Mouse (Mus musculus) midbrain, postnatal 0 days (tissue): ENCODE data around the gene Foxp1. TPM values are rescaled to one million over a fixed set of nuclear protein-coding genes. Genes with fewer than 3 reads are reported as not detected.

Experiments
- ATAC-seq: fragments of 200-750 bp; cut with Nextera tagmentation; 2 replicates; pipeline ENCODE4 v1.8.0; 2017; ENCODE audit warnings: moderate number of reproducible peaks, mild to moderate bottlenecking, moderate TSS enrichment, moderate library complexity; ENCODE audit not compliant: low FRiP score
- DNase-seq: peaks from one replicate; pipeline ENCODE4 v3.0.0-alpha.2; 2015; ENCODE audit warnings: low spot score
- H3K27ac ChIP-seq: fragments of 300-500 bp; sonication (generic); 2 replicates; pipeline ENCODE4 v1.5.1; 2014; ENCODE audit warnings: low read depth, mild to moderate bottlenecking, low read length, mixed read lengths
- H3K27me3 ChIP-seq: fragments of 300-500 bp; sonication (generic); 2 replicates; pipeline ENCODE4 v1.6.1; 2014; ENCODE audit warnings: low read length, control low read depth, mixed read lengths; ENCODE audit not compliant: insufficient read depth
- H3K36me3 ChIP-seq: fragments of 300-500 bp; sonication (generic); 2 replicates; pipeline ENCODE4 v1.6.1; 2014; ENCODE audit warnings: low read length, control low read depth, mixed read lengths; ENCODE audit not compliant: insufficient read depth
- H3K4me1 ChIP-seq: fragments of 300-500 bp; sonication (generic); 2 replicates; pipeline ENCODE4 v1.6.1; 2014; ENCODE audit warnings: mild to moderate bottlenecking, control low read depth, antibody characterized with exemption, low read length, mixed read lengths; ENCODE audit not compliant: insufficient read depth
- H3K4me2 ChIP-seq: fragments of 300-500 bp; sonication (generic); 2 replicates; pipeline ENCODE4 v1.6.1; 2014; ENCODE audit warnings: low read depth, mild to moderate bottlenecking, low read length, mixed read lengths; ENCODE audit not compliant: poor library complexity, severe bottlenecking
- H3K4me3 ChIP-seq: fragments of 300-500 bp; sonication (generic); 2 replicates; pipeline ENCODE4 v1.5.1; 2014; ENCODE audit warnings: low read depth, mild to moderate bottlenecking, low read length, moderate library complexity
- H3K9ac ChIP-seq: fragments of 300-500 bp; sonication (generic); replicated peaks from 2 replicates; pipeline ENCODE4 v1.6.1; 2014; ENCODE audit warnings: mild to moderate bottlenecking, low read length, moderate library complexity, mixed read lengths; ENCODE audit not compliant: poor library complexity, severe bottlenecking
- H3K9me3 ChIP-seq: fragments of 300-500 bp; sonication (generic); 2 replicates; pipeline ENCODE4 v1.6.1; 2016; ENCODE audit warnings: low read length, control low read depth
- CTCF ChIP-seq: IDR thresholded peaks from 2 replicates; pipeline ENCODE4 v1.5.1; 2016; ENCODE audit warnings: antibody characterized with exemption, mild to moderate bottlenecking
- WGBS: fragments of 180-500 bp; shearing (Covaris S2); extraction: QIAGEN DNeasy Blood & Tissue Kit; methylation state at CpG from one replicate; pipeline ENCODE4 v1.1.7; 2014; 5-methylcytosine and 5-hydroxymethylcytosine counted together
- polyA plus RNA-seq: library from polyadenylated mRNA; unstranded; fragments of >200 nt; fragmentation: Nextera tagmentation; extraction: Ambion mirVana; gene quantifications from 2 replicates; pipeline ENCODE4 v1.2.1, GENCODE M21; 2015
- total RNA-seq: library from RNA; depleted of rRNA; stranded (reverse); fragments of >200 nt; gene quantifications from 2 replicates; pipeline ENCODE4 v1.2.3, GENCODE M21; 2014

The Foxp1 gene
- total and polyA plus RNA-seq, 2 experiments from 2014 or later: 71.1 to 74.3 TPM

DNA sequence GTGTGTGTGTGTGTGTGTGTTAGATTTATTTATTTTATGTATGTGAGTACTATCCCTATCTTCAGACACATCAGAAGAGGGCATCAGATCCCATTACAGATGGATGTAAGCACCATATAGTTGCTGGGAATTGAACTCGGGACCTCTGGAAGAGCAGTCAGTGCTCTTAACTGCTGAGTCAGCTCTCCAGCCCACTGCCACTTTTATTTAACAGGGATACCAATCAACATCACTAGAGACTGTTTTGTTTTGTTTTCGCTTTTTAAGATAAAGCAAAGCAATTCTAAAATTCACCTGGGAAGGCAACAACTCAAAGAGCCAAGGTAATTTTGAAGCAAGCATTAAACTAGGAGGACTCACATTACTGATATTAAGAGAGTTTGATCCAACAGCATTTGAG lies 23.9 kb upstream of the Foxp1 start:
- Histone ChIP-seq H3K9me3 (no peaks in the 10 kb centered on the region), H3K36me3 (no peaks in the 10 kb centered on the region), H3K9ac (no peak overlapping the region), H3K4me1 (no peaks in the 10 kb centered on the region), H3K27me3 (no peaks in the 10 kb centered on the region), H3K4me2 (no peak overlapping the region), H3K27ac (no peak overlapping the region), H3K4me3 (no peak overlapping the region)
- 98% methylated on average over 2 of the region's 2 CpGs for WGBS
- TF ChIP-seq CTCF: no peak
- no peak for DNase-seq
- ATAC-seq: no peak

DNA sequence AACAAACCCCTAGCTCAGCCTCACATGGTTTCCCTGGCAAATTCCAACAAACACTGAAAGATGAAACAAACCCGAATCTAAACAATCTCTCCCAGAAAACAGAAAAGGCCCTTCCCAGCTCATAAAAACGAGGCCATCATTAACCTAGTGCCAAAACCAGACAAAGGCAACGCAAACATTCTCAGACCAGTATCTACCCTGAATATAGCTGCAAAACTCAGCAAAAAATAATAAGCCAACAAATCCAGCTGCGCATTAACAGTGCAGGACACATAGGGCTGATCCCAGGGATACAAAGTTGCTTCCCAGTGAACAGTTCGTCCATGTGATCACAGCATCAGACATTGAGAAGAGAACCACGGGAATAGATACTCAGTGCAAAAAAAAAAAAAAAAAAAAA lies 22.9 kb upstream of the Foxp1 start:
- Histone ChIP-seq H3K9me3 (no peaks in the 10 kb centered on the region), H3K4me2 (no peak overlapping the region), H3K27me3 (no peaks in the 10 kb centered on the region), H3K4me3 (no peak overlapping the region), H3K9ac (no peak overlapping the region), H3K27ac (no peak overlapping the region), H3K36me3 (no peaks in the 10 kb centered on the region), H3K4me1 (no peaks in the 10 kb centered on the region)
- DNase-seq (no peak), ATAC-seq (no peak)
- WGBS: 76% methylated on average over 6 of the region's 6 CpGs
- no peak for TF ChIP-seq CTCF

DNA sequence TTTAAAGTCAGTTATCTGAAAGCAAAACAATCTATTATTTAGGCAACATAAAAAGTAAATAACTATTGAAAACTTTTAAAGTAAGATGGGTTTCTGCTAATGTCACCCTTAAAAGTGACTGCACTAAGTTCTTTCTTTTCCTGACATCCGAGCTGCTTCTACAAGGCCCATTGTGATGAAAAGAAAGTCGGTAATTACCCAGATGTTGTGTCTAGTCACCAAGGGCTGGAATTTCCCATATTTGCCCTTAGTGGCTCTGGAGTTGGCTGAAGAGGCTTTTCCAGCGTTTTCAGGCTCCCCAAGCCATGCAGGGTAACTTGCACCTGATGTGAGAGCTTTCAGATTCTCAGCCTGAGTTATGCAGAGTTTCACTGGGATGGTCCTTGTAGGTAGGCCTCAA lies 18.6 kb upstream of the Foxp1 start:
- H3K4me2 ChIP-seq: no peak overlapping the region
- DNase-seq (no peak), ATAC-seq (no peak)
- H3K27ac ChIP-seq: no peak overlapping the region
- no peaks in the 10 kb centered on the region for H3K36me3 ChIP-seq
- WGBS: 59% methylated on average over 3 of the region's 3 CpGs
- no peaks in the 10 kb centered on the region for H3K27me3 ChIP-seq
- no peak for TF ChIP-seq CTCF
- no peaks in the 10 kb centered on the region for H3K9me3 ChIP-seq
- no peak overlapping the region for H3K4me3 ChIP-seq
- H3K9ac ChIP-seq: no peak overlapping the region
- no peaks in the 10 kb centered on the region for H3K4me1 ChIP-seq

DNA sequence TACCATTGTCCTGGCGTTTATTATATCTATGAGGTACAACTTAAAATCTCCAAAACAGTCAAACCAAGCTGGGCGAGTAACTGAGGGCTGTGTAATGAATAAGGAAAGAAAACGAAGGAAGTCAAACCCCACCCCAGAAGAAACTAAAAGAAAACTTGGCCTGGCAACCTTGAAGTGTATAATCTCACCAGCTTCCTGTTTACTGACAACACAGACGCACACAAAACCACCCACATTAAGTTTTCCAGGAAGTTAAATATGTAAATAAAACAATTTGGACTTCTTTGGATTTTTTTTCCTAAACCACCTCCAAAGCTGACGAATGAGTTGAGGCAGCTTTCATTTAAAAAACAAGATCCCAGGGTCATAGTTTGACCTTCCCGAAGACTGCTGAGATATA lies 18.1 kb upstream of the Foxp1 start:
- Histone ChIP-seq H3K36me3 (no peaks in the 10 kb centered on the region), H3K9me3 (no peaks in the 10 kb centered on the region), H3K4me2 (no peak overlapping the region), H3K4me3 (no peak overlapping the region), H3K27ac (no peak overlapping the region), H3K27me3 (no peaks in the 10 kb centered on the region), H3K4me1 (no peaks in the 10 kb centered on the region), H3K9ac (no peak overlapping the region)
- ATAC-seq (no peak), DNase-seq (no peak)
- WGBS: 83% methylated on average over 6 of the region's 6 CpGs
- TF ChIP-seq CTCF: no peak

DNA sequence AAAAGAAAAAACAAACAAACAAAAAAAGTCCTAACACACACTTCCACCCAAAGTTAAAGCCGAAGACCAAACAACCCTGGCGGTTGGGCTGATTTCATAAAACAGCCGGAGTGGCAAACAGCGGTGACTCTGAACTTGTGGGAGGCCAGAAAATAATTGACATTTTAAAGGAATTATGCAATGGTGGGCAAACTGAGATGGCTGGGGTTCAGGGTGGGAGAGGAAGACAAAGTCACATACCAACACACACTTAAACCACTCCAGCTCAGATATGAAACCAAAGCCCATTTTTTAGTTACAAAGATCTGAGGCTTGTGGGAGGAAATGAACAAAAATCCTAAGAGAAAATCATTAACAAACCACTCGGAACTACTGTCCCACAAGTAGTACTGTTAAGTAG lies 17.6 kb upstream of the Foxp1 start:
- Histone ChIP-seq H3K4me1 (no peaks in the 10 kb centered on the region), H3K4me3 (no peak overlapping the region), H3K4me2 (no peak overlapping the region), H3K27ac (no peak overlapping the region), H3K36me3 (no peaks in the 10 kb centered on the region), H3K9me3 (no peaks in the 10 kb centered on the region), H3K9ac (no peak overlapping the region), H3K27me3 (no peaks in the 10 kb centered on the region)
- ATAC-seq: no peak
- 88% methylated on average over 5 of the region's 5 CpGs for WGBS
- TF ChIP-seq CTCF: no peak
- DNase-seq: no peak

DNA sequence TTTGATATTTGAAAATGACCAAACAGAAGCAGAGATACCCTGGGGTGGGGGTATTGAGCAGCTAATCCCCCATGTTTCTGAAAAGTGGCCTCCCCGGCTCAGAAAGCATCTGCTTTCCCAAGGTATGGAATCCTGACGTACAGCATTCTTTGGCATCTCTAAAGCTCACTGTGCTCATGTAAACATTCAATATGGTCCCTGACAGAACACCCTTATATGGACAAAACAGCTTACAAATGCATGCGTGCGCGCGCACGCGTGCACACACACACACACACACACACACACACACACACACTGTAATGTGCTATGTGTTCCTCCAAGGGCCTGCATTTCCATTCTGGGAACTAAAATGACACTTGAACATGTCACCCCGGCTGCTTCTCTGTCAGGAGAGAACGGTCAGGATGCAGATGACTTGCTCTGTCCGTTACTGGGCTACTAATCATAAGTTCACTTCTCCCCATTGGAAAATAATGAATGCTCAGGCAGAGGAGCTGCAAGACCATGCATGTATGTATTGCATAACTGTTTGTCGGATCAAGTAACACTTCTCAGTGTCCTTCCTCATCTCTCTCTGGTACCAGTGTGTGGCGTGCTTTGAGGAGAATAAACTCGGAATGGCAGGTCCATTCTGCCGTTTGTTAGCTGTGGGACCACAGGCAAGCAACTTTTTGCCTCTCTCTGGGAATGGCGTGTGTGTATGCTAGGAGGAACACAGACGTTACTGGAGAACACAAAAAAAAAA lies 15.8 kb upstream of the Foxp1 start:
- Histone ChIP-seq H3K27me3 (no peaks in the 10 kb centered on the region), H3K36me3 (no peaks in the 10 kb centered on the region), H3K4me3 (no peak overlapping the region), H3K9me3 (no peaks in the 10 kb centered on the region), H3K27ac (no peak overlapping the region), H3K4me1 (no peaks in the 10 kb centered on the region), H3K4me2 (no peak overlapping the region), H3K9ac (no peak overlapping the region)
- 84% methylated on average over 17 of the region's 17 CpGs for WGBS
- TF ChIP-seq CTCF: no peak
- DNase-seq (no peak), ATAC-seq (no peak)
